Mouse (Mus musculus) thymus, postnatal 4 days (tissue): ENCODE results near the gene Pttg1ip.

Experiments used
- DNase-seq: peaks from one replicate; pipeline ENCODE4 v3.0.0; 2021

Pttg1ip gene

GRCm38 (mm10) chr10:77569973-77570658 is 11.4 kb upstream of the Pttg1ip start:
- no peak for DNase-seq

GRCm38 (mm10) chr10:77572225-77572624 is 9.3 kb upstream of the Pttg1ip start:
- no peak for DNase-seq

DNA sequence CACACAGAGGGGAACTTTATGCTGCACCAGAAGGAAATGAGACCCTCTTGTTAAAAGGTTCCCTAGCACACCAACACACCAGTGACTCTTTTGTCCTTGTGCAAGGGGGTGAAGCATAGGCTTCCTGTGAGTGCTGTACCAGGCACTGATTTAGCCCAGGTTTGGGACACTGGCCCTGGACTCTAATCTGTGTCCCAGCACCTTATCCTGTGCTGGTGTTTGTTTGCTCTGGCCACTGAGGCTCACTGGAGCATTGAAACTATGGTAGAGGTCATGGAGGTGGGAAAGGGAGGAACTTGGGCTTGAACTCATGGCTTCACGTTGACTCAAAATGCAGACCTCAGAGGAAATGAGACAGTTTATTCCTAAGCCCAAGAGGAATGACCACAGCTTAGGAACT is 8.4 kb upstream of the Pttg1ip start:
- DNase-seq: no peak

GRCm38 (mm10) chr10:77580027-77580920 is 1.2 kb upstream of the Pttg1ip start:
- no peak for DNase-seq

DNA sequence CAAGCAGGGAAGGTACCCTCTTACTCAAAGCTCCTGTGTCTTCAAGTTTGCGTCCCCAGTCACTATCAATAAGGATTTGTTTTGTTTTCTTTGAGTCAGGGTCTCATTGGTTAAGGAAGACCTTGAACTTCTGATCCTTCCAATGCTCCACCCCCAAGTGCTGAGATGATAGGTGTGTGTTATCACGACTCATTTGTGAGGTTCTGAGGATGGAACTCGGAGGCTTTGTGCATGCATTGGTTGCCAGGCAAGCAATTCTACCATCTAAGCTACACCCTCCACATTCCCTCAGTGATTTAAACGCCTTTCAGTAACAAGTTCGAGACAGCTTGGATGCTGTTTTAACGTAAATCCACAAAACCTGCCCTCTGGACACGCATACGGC is 505 bp upstream of the Pttg1ip start:
- DNase-seq: no peak

- DNase-seq: peak; percentile 28
These were observed 732 bp downstream of the Pttg1ip start for GRCm38 (mm10) chr10:77582285-77582618.

DNA sequence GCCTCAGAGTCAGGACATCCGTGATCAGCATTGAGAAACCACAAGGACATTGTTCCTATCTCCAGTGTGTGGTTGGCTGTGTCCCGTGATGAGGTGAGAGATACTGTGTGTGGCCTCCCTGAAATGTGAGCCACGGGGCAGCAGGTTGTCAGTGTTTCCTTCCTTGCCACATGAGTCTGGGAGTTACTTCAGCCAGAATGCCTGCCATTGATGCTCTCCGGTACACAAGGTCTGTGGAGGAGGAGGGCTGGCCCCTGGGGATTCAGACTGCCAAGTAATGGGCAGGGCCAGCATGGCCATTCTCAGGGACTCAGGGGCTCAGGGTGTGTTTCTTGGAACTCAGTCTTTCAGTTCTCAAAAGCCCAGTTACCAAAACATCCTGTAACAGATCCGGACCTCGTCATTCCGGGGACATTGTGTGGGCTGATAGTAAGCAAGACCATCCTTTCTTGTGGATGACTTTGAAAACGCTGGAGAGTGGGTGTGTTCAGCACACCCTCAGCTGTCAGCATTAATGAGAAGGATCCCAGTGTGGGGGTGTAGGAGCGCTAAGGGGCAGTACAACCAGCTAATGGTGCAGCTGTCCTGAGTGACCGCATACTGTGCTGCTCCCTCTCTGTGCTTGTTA is 2.4 kb downstream of the Pttg1ip start:
- DNase-seq: no peak

DNA sequence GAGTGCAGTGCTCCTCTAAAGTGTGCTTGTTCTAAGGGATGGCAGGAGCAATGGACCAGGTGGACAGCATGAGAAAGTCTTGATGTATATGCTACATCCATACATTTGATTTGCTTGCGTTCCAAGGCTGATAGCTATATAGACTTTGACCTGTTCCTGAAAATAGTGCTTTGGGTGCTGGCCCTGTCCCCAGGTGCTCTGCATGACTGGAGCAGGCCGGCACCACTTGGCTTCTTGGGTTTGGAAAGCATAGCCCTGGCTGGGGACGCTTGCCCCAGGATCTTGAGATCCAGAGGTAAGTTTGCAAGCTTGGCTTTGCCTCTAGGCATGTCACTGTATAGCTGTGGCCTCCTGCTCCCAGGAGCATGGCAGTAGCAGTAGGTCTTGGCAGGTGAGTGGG is 5.1 kb downstream of the Pttg1ip start:
- no peak for DNase-seq

GRCm38 (mm10) chr10:77587091-77587775 is 5.7 kb downstream of the Pttg1ip start:
- DNase-seq: no peak

DNA sequence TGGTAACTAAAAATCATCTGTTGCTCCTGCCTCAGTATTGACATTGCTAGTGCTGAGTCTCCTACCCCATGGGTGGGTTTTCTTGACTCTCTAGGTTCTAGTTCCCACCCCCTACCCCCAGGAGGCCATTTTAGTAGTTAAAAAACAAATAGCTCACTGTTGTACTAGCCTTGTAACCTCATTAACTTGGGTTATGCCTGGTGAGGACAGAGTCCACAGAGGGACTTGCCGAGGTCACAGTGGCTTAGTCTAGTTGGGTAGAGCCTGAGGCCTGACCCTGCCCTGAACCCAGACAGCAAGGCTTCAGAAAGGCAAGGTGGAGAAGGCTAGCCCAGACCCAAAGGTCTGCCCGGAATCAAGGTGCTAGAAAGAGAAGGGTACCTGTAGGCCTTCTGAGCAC is 6.5 kb downstream of the Pttg1ip start:
- DNase-seq: no peak

DNA sequence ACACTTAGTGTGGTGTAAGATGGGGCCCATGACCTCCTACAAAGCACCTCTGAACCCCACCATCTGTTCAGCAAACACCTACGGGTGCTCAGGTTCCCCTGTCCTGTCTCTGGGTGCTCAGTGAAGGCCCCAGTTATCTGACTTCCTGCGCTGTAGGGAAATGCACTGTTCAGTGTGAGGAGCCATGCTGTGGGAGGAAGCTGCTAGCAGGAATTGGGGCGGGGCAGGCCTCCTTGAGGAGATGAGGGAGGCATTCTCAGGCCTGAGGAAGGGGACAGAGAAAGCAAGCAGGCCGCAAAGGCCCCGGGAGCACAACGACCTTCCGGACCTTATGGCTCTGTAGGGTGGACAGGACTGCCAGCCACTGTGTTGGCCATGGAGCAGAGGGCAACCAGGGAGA is 7.6 kb downstream of the Pttg1ip start:
- DNase-seq: no peak

- DNase-seq: no peak
These were observed 8.2 kb downstream of the Pttg1ip start for GRCm38 (mm10) chr10:77589749-77590148.

DNA sequence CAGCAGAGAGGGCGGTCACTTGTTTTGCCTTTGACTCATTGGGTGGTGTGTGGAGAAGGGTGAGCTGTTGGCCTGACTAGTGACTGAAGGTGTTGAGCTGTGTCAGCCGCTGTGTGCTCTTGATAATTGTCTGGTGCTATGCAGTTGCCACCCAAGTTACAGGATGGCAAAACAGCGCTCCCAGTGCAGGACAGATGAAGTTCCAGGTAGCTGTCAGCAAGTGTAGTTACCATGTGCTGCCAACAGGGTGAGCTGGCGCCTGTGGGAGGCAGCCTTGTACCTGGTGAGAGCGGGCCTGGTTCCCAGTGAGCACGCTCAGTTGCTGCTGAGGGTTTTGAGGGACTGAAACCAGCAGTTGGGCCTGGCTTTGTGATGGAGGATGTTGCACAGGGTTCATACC is 9.3 kb downstream of the Pttg1ip start:
- DNase-seq: peak; percentile 86

DNA sequence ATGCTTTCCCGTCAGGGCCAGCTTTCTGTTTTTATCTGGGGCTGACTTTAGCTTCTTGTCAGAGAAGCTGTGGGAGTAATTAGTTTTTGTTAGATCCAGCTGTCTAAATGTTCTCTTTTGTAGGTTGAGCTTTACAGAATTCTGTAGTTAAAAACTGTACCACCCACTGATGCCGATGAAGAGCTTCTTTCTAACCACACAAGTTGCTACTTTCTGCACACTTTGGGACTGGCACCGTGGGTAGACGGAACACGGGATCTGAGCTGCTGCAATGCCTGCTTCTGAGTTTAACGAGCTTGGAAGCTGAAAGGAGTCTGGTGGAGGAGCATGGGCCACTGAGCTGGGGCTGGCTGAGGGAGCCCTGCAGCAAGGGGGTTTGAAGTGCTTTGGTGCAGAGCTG is 10.0 kb downstream of the Pttg1ip start:
- no peak for DNase-seq

DNA sequence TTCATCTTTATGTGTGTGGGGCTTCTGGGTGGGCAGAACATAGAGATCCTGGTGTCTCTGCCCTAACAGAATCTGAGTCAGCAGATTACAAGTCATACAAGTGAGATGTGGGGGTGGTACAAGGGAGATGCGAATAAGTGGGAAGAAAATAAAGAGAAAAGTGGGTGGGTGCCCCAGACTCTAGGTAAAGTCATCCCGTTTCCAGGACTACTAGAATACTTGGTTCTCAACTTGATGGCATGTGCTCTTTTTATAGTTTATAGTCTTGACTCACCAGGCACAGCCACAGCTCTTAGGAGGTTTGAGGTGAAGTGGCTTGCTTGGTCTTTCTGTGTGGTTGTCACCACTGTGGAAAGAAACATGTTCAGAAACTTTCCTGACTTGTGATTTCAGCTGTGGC is 14.5 kb downstream of the Pttg1ip start:
- no peak for DNase-seq

GRCm38 (mm10) chr10:77603021-77603420 is 21.5 kb downstream of the Pttg1ip start:
- no peak for DNase-seq

GRCm38 (mm10) chr10:77604111-77604510 is 22.6 kb downstream of the Pttg1ip start:
- DNase-seq: peak; percentile 55

GRCm38 (mm10) chr10:77604958-77605357 is 23.4 kb downstream of the Pttg1ip start:
- DNase-seq: no peak

DNA sequence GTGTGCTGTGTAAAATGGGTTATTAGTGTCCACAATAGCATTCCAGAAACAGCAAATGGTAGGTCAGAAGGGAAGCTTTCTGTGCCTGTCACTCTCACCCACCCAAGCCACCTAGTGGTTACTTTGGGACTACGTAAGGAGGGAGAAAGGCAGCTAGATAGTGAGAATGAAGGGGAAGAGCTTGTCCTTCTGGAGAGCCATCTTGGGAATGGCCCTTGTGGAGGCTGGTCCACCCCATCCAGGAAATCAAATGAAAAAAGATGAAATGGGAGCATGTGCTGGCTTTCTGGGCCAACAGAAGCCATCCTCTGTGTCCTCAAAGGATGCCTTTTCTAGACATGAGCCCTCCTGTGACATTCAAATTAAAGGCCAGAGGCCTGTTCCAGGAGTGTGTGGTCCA is 23.8 kb downstream of the Pttg1ip start:
- peak; percentile 40 for DNase-seq

GRCm38 (mm10) chr10:77605908-77606826 is 24.6 kb downstream of the Pttg1ip start, which contains the start of the genes Sumo3 and Gm49325:
Sumo3 (plus strand) TSS chr10:77606097.
Gm49325 (plus strand) TSS chr10:77606197.
- peak; percentile 100 for DNase-seq

- DNase-seq: no peak
These were observed 25.3 kb downstream of the Pttg1ip start for GRCm38 (mm10) chr10:77606855-77607254.

GRCm38 (mm10) chr10:77607441-77607840 is 25.9 kb downstream of the Pttg1ip start:
- no peak for DNase-seq
